Mouse (Mus musculus) E14TG2a.4 (cell line): Measurements from ENCODE around the gene Tekt1.

Source experiments
- H3K27me3 ChIP-seq: 2 replicates; pipeline ENCODE4 v1.6.1; 2014; ENCODE audit warnings: low read length, control low read depth; ENCODE audit not compliant: insufficient read depth
- H3K36me3 ChIP-seq: 2 replicates; pipeline ENCODE4 v1.6.1; 2014; ENCODE audit warnings: low read length, control low read depth; ENCODE audit not compliant: insufficient read depth
- H3K4me1 ChIP-seq: replicated peaks from 2 replicates; pipeline ENCODE4 v1.6.1; 2014; ENCODE audit warnings: low read depth, low read length, control low read depth
- H3K4me3 ChIP-seq: replicated peaks from 2 replicates; pipeline ENCODE4 v1.5.1; 2014; ENCODE audit warnings: mild to moderate bottlenecking, low read length
- H3K9me3 ChIP-seq: 2 replicates; pipeline ENCODE4 v1.6.1; 2014; ENCODE audit warnings: low read length, control low read depth
- CTCF ChIP-seq: conservative IDR thresholded peaks from 2 replicates; pipeline ENCODE4 v1.5.1; 2014; ENCODE audit warnings: low read length
- NANOG ChIP-seq: IDR thresholded peaks from 2 replicates; pipeline ENCODE4 v1.6.1; 2014; ENCODE audit warnings: borderline replicate concordance, low read length, mixed read lengths
- POU5F1 ChIP-seq: IDR thresholded peaks from 2 replicates; pipeline ENCODE4 v1.6.1; 2014; ENCODE audit warnings: low read length, borderline replicate concordance

The Tekt1 gene

DNA sequence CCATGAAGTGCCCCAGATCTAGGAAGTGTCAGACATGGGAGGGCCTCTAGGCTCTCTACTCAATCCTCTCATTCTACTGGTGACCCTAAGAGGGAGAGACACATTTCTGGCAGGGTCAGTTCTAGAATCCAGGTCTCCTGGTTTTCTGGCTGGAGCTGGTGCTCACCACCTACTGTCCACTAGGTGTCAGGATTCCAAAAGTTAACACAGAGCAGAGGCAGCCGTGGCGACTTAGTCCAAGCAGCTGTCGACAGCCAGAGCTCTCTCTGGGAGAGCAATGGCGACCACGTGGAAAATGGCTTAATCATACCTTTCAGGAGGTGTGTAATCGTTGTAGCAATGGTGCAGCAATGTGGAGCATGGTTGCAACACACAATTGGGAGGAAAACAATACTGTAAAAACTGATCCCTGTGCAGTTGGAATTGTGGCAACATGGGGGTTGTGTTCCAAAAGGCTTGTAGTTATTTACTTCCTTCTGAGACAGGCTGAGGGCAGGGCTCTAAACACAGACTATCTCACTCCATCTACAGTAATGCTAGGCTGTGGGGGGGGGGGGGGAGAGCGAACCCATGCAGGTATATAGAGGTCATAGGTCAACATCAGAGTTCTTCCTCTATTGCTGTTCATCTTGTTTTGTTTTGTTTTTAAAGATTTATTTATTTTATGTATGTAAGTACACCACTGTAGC, 19.5 kb downstream of the Tekt1 start:
- TF ChIP-seq CTCF = peak; percentile 77
- no peak for TF ChIP-seq POU5F1
- H3K36me3 ChIP-seq = peaks cover 21% of the 10 kb centered on the region; the same call in 1 of the 2 replicates
- no peaks in the 10 kb centered on the region for H3K27me3 ChIP-seq
- H3K4me3 ChIP-seq = no peak overlapping the region
- peaks cover 27% of the 10 kb centered on the region for H3K4me1 ChIP-seq
- H3K9me3 ChIP-seq = no peaks in the 10 kb centered on the region

DNA sequence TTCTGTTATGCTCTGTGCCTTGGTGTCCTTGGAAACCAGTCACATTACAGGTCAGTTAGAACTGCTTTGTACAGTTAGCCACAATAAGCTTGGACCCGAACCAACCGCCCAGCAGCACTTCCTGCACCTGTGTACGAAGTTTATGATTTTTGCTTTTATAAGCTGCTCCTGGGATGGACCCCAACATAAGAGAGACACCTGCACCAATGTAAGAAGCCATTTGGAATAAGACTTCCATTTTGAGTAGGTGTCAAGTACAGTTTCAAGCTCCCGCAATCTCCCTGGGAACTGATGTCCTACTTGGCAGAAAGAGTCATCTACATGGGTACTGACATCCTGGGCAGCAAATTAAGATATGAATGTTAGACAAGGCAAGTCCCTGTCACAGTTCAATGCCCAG, 22.5 kb downstream of the Tekt1 start:
- H3K9me3 ChIP-seq = no peaks in the 10 kb centered on the region
- H3K4me3 ChIP-seq = no peak overlapping the region
- peaks cover 18% of the 10 kb centered on the region for H3K4me1 ChIP-seq
- TF ChIP-seq CTCF (no peak), NANOG (no peak), POU5F1 (no peak)
- H3K36me3 ChIP-seq = 0 out of 2 replicates have a peak, but pooled peaks cover 2% of the 10 kb centered on the region
- H3K27me3 ChIP-seq = no peaks in the 10 kb centered on the region

GRCm38 (mm10) chr11:72338437-72338871, 23.8 kb downstream of the Tekt1 start:
- peaks cover 10% of the 10 kb centered on the region; the same call in 1 of the 2 replicates for H3K4me1 ChIP-seq

GRCm38 (mm10) chr11:72336726-72337125, 25.5 kb downstream of the Tekt1 start:
- Histone ChIP-seq H3K4me1 (no peaks in the 10 kb centered on the region), H3K4me3 (no peak overlapping the region), H3K9me3 (no peaks in the 10 kb centered on the region), H3K36me3 (no peaks in the 10 kb centered on the region), H3K27me3 (no peaks in the 10 kb centered on the region)
- TF ChIP-seq POU5F1 (no peak), NANOG (no peak), CTCF (no peak)

More at GRCm38 (mm10) chr11:72338437-72338871, 23.8 kb downstream of the Tekt1 start:
- Histone ChIP-seq H3K9me3 (no peaks in the 10 kb centered on the region), H3K36me3 (no peaks in the 10 kb centered on the region), H3K27me3 (no peaks in the 10 kb centered on the region), H3K4me3 (no peak overlapping the region)
- TF ChIP-seq POU5F1 (no peak), NANOG (no peak), CTCF (no peak)

DNA sequence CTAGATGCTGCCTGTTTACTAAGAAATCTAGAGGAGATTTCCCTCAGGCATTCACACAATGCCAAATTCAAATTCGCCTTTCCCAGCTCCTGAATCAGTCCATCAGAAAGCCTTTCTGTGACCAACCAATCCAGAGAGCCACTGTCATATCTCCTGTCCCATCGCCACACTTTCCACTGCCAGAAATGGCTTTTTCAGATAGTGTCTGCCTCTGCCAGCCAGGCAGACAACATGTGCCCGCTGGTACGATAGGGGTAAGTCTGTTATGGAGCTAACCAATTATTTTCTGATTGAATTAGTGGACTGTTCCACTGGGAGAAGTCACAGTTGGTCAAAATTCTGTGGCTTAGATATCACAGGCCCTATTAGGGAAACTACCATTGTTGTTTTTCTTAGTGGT, 27.6 kb downstream of the Tekt1 start:
- no peaks in the 10 kb centered on the region for H3K4me1 ChIP-seq

GRCm38 (mm10) chr11:72332951-72333667, 29.1 kb downstream of the Tekt1 start:
- no peaks in the 10 kb centered on the region for H3K27me3 ChIP-seq
- no peak overlapping the region for H3K4me3 ChIP-seq
- no peak for TF ChIP-seq POU5F1
- TF ChIP-seq NANOG = no peak
- TF ChIP-seq CTCF = no peak
- no peaks in the 10 kb centered on the region for H3K9me3 ChIP-seq
- no peaks in the 10 kb centered on the region for H3K4me1 ChIP-seq
- no peaks in the 10 kb centered on the region for H3K36me3 ChIP-seq

More for the DNA sequence above, 27.6 kb downstream of the Tekt1 start:
- H3K27me3 ChIP-seq = no peaks in the 10 kb centered on the region
- no peaks in the 10 kb centered on the region for H3K9me3 ChIP-seq
- H3K36me3 ChIP-seq = no peaks in the 10 kb centered on the region
- H3K4me3 ChIP-seq = no peak overlapping the region
- no peak for TF ChIP-seq POU5F1
- TF ChIP-seq NANOG = no peak
- TF ChIP-seq CTCF = no peak

DNA sequence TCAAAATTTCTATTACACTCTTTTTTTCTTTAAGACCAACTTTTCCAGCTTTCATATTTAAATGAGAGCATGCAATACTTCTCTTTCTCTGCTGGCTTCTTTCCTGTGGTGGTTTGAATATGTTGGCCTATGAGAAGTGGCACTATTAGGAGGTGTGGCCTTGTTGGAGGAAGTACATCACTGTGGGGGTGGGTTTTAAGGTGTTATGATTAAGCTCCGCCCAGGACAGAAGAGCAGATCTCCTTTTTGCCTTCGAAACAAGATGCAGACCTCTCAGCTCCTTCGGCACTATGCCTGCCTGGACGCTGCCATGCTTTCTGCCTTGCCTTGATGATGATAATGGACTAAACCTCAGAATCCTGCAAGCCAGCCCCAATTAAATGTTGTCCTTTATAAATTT, 36.5 kb downstream of the Tekt1 start:
- H3K4me3 ChIP-seq = no peak overlapping the region
- no peaks in the 10 kb centered on the region; the same call in 1 of the 2 replicates for H3K4me1 ChIP-seq
- H3K36me3 ChIP-seq = no peaks in the 10 kb centered on the region
- no peaks in the 10 kb centered on the region for H3K27me3 ChIP-seq
- TF ChIP-seq CTCF = no peak
- no peaks in the 10 kb centered on the region for H3K9me3 ChIP-seq

GRCm38 (mm10) chr11:72324431-72324830, 37.8 kb downstream of the Tekt1 start:
- TF ChIP-seq CTCF (no peak; the same call in 1 of the 2 replicates), NANOG (no peak), POU5F1 (no peak)
- Histone ChIP-seq H3K27me3 (0 out of 2 replicates have a peak, but pooled peaks cover 2% of the 10 kb centered on the region), H3K9me3 (no peaks in the 10 kb centered on the region), H3K36me3 (no peaks in the 10 kb centered on the region), H3K4me1 (no peaks in the 10 kb centered on the region; the same call in 1 of the 2 replicates), H3K4me3 (no peak overlapping the region)
